Mouse (Mus musculus) kidney, adult 2 months (tissue): ENCODE results near the gene Spats2l.

Experiments
- CTCF ChIP-seq: fragments of 200-500 bp; conservative IDR thresholded peaks from 2 replicates; pipeline ENCODE4 v1.5.1; 2011; ENCODE audit warnings: low read depth, mild to moderate bottlenecking, control low read depth, low read length, moderate library complexity, mixed read lengths; ENCODE audit not compliant: insufficient read depth, insufficient read length
- POLR2A ChIP-seq: fragments of 200-500 bp; IDR thresholded peaks from one replicate; pipeline ENCODE4 v1.6.1; 2011; ENCODE audit warnings: low read depth, low read length, control low read depth

- TF ChIP-seq CTCF = no peak
- TF ChIP-seq POLR2A = no peak
These were observed 59.2 kb downstream of the Spats2l start for GRCm38 (mm10) chr1:57833145-57833544.
